ENCODE assay signal across 8 mouse cellular contexts in genomic region chr15:89356372-89356771, GRCm38 (mm10). TPM values are rescaled to one million over a fixed set of nuclear protein-coding genes. Genes with fewer than 3 reads are reported as not detected.
DNase-seq lines count a peak whose midpoint lies in the region; ATAC-seq lines count a peak whose summit lies in the region.

No protein-coding gene starts in this region.

- peaks cover 43% of the 10 kb centered on the region for H3K4me1 ChIP-seq in liver, embryonic 15.5 days (replicated peaks)
- H3K4me1 ChIP-seq in neural tube, embryonic 12.5 days = peaks cover 19% of the 10 kb centered on the region

- H3K4me2 ChIP-seq in liver, embryonic 15.5 days = peak overlapping the region; percentile 83
- peak overlapping the region; percentile 79 for H3K4me2 ChIP-seq in neural tube, embryonic 12.5 days (replicated peaks)

- peak; percentile 87 for DNase-seq in urinary bladder, postnatal 14 days (ENCODE audit: low spot score)
- no peak for DNase-seq in urinary bladder, adult 2 months (ENCODE audit: low spot score)
- peak; percentile 86 for DNase-seq in c-Kit-positive CD71-negative TER-119-negative erythroid progenitor cells, embryonic 14.5 days (ENCODE audit: low read depth)
- peak; percentile 71 to 79 for DNase-seq in frontal cortex, postnatal 10 days (ENCODE audit: low spot score in 2 of 2)
- DNase-seq in kidney, adult 18-20 months = peak; percentile 25
- DNase-seq in thymus, postnatal 14 days = peak; percentile 84

- H3K9ac ChIP-seq in liver, embryonic 15.5 days = peak overlapping the region; percentile 91
- peak overlapping the region; percentile 80 for H3K9ac ChIP-seq in neural tube, embryonic 12.5 days

- peak overlapping the region; percentile 87 for H3K27ac ChIP-seq in liver, embryonic 15.5 days (replicated peaks)
- no peak overlapping the region for H3K27ac ChIP-seq in neural tube, embryonic 12.5 days

- WGBS in liver, embryonic 15.5 days (ENCODE audit: insufficient replicate concordance) = under 1% methylated on average over 15 of the region's 15 CpGs
- WGBS in neural tube, embryonic 12.5 days = under 1% methylated on average over 15 of the region's 15 CpGs

- peaks cover 70% of the 10 kb centered on the region for H3K36me3 ChIP-seq in liver, embryonic 15.5 days (replicated peaks)
- peaks cover 44% of the 10 kb centered on the region for H3K36me3 ChIP-seq in neural tube, embryonic 12.5 days

- peak; percentile 57 for ATAC-seq in liver, embryonic 15.5 days (ENCODE audit: insufficient read depth)
- ATAC-seq in neural tube, embryonic 12.5 days (ENCODE audit: low FRiP score, low read depth) = peak; percentile 61

- no peaks in the 10 kb centered on the region for H3K9me3 ChIP-seq in liver, embryonic 15.5 days (replicated peaks)
- no peaks in the 10 kb centered on the region for H3K9me3 ChIP-seq in neural tube, embryonic 12.5 days

- H3K27me3 ChIP-seq in liver, embryonic 15.5 days = no peaks in the 10 kb centered on the region
- no peaks in the 10 kb centered on the region for H3K27me3 ChIP-seq in neural tube, embryonic 12.5 days (replicated peaks)

- H3K4me3 ChIP-seq in liver, embryonic 15.5 days (replicated peaks) = peak overlapping the region; percentile 92
- peak overlapping the region; percentile 78 for H3K4me3 ChIP-seq in neural tube, embryonic 12.5 days

RNA-seq across cellular contexts. Expression of gene Ncaph2, which starts 0.9 kb away (rescaled TPM):
- 95.7 and 112 TPM in 2 replicates for polyA plus RNA-seq in urinary bladder, adult 2 months (2012; rRNA removed)
- polyA plus RNA-seq in liver, embryonic 15.5 days (2015; fragmentation: Nextera tagmentation; extraction: Ambion mirVana) = 110 and 115 TPM in 2 replicates
- polyA plus RNA-seq in neural tube, embryonic 12.5 days (2016; fragmentation: Nextera tagmentation; extraction: Ambion mirVana) = 133 and 139 TPM in 2 replicates

RNA-seq across cellular contexts. Expression of gene Lmf2, which starts 0.9 kb away (rescaled TPM):
- 15.8 and 26.7 TPM in 2 replicates for polyA plus RNA-seq in urinary bladder, adult 2 months (2012; rRNA removed)
- 30.9 and 35.3 TPM in 2 replicates for polyA plus RNA-seq in liver, embryonic 15.5 days (2015; fragmentation: Nextera tagmentation; extraction: Ambion mirVana)
- 38.8 and 42.2 TPM in 2 replicates for polyA plus RNA-seq in neural tube, embryonic 12.5 days (2016; fragmentation: Nextera tagmentation; extraction: Ambion mirVana)

RNA-seq across cellular contexts. Expression of gene Sco2, which starts 17.3 kb away (rescaled TPM):
- polyA plus RNA-seq in urinary bladder, adult 2 months (2012; rRNA removed) = 18.8 and 23.2 TPM in 2 replicates
- polyA plus RNA-seq in liver, embryonic 15.5 days (2015; fragmentation: Nextera tagmentation; extraction: Ambion mirVana) = 2.4 and 4.3 TPM in 2 replicates
- 7.8 and 8.8 TPM in 2 replicates for polyA plus RNA-seq in neural tube, embryonic 12.5 days (2016; fragmentation: Nextera tagmentation; extraction: Ambion mirVana)

RNA-seq across cellular contexts. Expression of gene Tymp, which starts 20.5 kb away (rescaled TPM):
- 1.7 and 1.8 TPM in 2 replicates for polyA plus RNA-seq in urinary bladder, adult 2 months (2012; rRNA removed)
- polyA plus RNA-seq in liver, embryonic 15.5 days (2015; fragmentation: Nextera tagmentation; extraction: Ambion mirVana) = 0.40 TPM in 2 replicates
- polyA plus RNA-seq in neural tube, embryonic 12.5 days (2016; fragmentation: Nextera tagmentation; extraction: Ambion mirVana) = 1.6 and 1.7 TPM in 2 replicates

RNA-seq across cellular contexts. Expression of gene Miox, which starts 22.2 kb away (rescaled TPM):
- polyA plus RNA-seq in urinary bladder, adult 2 months (2012; rRNA removed) = not detected in 2 replicates
- polyA plus RNA-seq in liver, embryonic 15.5 days (2015; fragmentation: Nextera tagmentation; extraction: Ambion mirVana) = 10.3 and 10.6 TPM in 2 replicates
- polyA plus RNA-seq in neural tube, embryonic 12.5 days (2016; fragmentation: Nextera tagmentation; extraction: Ambion mirVana) = not detected in 2 replicates
